Comparison of ENCODE assay signal across 8 mouse cellular contexts in genomic region chr14:45219281-45220089, GRCm38 (mm10). TPM values are rescaled to one million over a fixed set of nuclear protein-coding genes. Genes with fewer than 3 reads are reported as not detected.
DNase-seq lines count a peak whose midpoint lies in the region; ATAC-seq and TF ChIP-seq lines count a peak whose summit lies in the region.

TSS of gene Gpr137c (plus strand) at chr14:45219717.

- no peaks in the 10 kb centered on the region for H3K36me3 ChIP-seq in embryonic facial prominence, embryonic 14.5 days (ENCODE audit: control insufficient read depth, insufficient read depth, low read length)
- no peaks in the 10 kb centered on the region for H3K36me3 ChIP-seq in limb, embryonic 10.5 days
- H3K36me3 ChIP-seq in midbrain, embryonic 12.5 days, result no peaks in the 10 kb centered on the region

- H3K4me3 ChIP-seq in bone marrow, adult 2 months (replicated peaks; ENCODE audit: control insufficient read depth, low read depth, low read length), result peak within 1 kb of the TSS; percentile 75
- peak within 1 kb of the TSS; percentile 81 for H3K4me3 ChIP-seq in embryonic facial prominence, embryonic 14.5 days (ENCODE audit: low read depth, low read length)
- peak within 1 kb of the TSS; percentile 83 for H3K4me3 ChIP-seq in limb, embryonic 10.5 days
- peak within 1 kb of the TSS; percentile 91 for H3K4me3 ChIP-seq in midbrain, embryonic 12.5 days

- no peak for TF ChIP-seq CTCF in bone marrow, adult 2 months (IDR thresholded peaks at IDR 0.05; ENCODE audit: control insufficient read depth, insufficient read depth, low read length)

- peaks cover 2% of the 10 kb centered on the region; the same call in 1 of the 2 replicates for H3K4me1 ChIP-seq in bone marrow, adult 2 months (ENCODE audit: control insufficient read depth, insufficient read depth, low read length)
- no peaks in the 10 kb centered on the region for H3K4me1 ChIP-seq in embryonic facial prominence, embryonic 14.5 days (ENCODE audit: control insufficient read depth, insufficient read depth, low read length)
- H3K4me1 ChIP-seq in limb, embryonic 10.5 days, result peaks cover 8% of the 10 kb centered on the region; the same call in 1 of the 2 replicates
- peaks cover 13% of the 10 kb centered on the region for H3K4me1 ChIP-seq in midbrain, embryonic 12.5 days

- no peaks in the 10 kb centered on the region for H3K27me3 ChIP-seq in embryonic facial prominence, embryonic 14.5 days (replicated peaks; ENCODE audit: control insufficient read depth, insufficient read depth, low read length)
- H3K27me3 ChIP-seq in limb, embryonic 10.5 days (ENCODE audit: low read depth, poor library complexity, severe bottlenecking), result 0 out of 2 replicates have a peak, but pooled peaks cover 4% of the 10 kb centered on the region
- H3K27me3 ChIP-seq in midbrain, embryonic 12.5 days, result no peaks in the 10 kb centered on the region

- H3K27ac ChIP-seq in bone marrow, adult 2 months (ENCODE audit: control insufficient read depth, insufficient read depth, low read depth, low read length, poor library complexity), result peak within 1 kb of the TSS; percentile 76
- H3K27ac ChIP-seq in embryonic facial prominence, embryonic 14.5 days (replicated peaks; ENCODE audit: low read depth, low read length), result peak within 1 kb of the TSS; percentile 96
- H3K27ac ChIP-seq in limb, embryonic 10.5 days, result peak within 1 kb of the TSS; percentile 93
- H3K27ac ChIP-seq in midbrain, embryonic 12.5 days (replicated peaks), result peak within 1 kb of the TSS; percentile 93

- peak; percentile 99 for ATAC-seq in embryonic facial prominence, embryonic 14.5 days (ENCODE audit: low read depth)
- ATAC-seq in midbrain, embryonic 12.5 days (ENCODE audit: low FRiP score, low read depth), result peak; percentile 99

- H3K9ac ChIP-seq in embryonic facial prominence, embryonic 14.5 days (ENCODE audit: low read depth, low read length), result peak within 1 kb of the TSS; percentile 90
- peak within 1 kb of the TSS; percentile 97 for H3K9ac ChIP-seq in midbrain, embryonic 12.5 days (replicated peaks)

- peak within 1 kb of the TSS; percentile 92 for H3K4me2 ChIP-seq in embryonic facial prominence, embryonic 14.5 days (ENCODE audit: low read depth, low read length)
- H3K4me2 ChIP-seq in midbrain, embryonic 12.5 days (replicated peaks), result peak within 1 kb of the TSS; percentile 69

- WGBS in bone marrow, adult 2 months, result under 1% methylated on average over 86 of the region's 86 CpGs
- under 1% methylated on average over 30 of the region's 86 CpGs for WGBS in embryonic facial prominence, embryonic 14.5 days
- WGBS in limb, embryonic 10.5 days, result under 1% methylated on average over 84 of the region's 86 CpGs
- under 1% methylated on average over 50 of the region's 86 CpGs for WGBS in midbrain, embryonic 12.5 days

- peak; percentile 89 for DNase-seq in 3134 (ENCODE audit: extremely low read depth, insufficient read length, low spot score)
- peak; percentile 100 for DNase-seq in embryonic facial prominence, embryonic 14.5 days (ENCODE audit: low spot score)
- DNase-seq in heart, adult 18-20 months, result peak; percentile 99 to 100
- DNase-seq in kidney, adult 18-20 months, result peak; percentile 99
- peak; percentile 93 for DNase-seq in limb, embryonic 10.5 days (ENCODE audit: low spot score)
- peak; percentile 99 for DNase-seq in skeletal muscle tissue, adult 2 months (ENCODE audit: low read depth, low spot score)

- no peaks in the 10 kb centered on the region for H3K9me3 ChIP-seq in embryonic facial prominence, embryonic 14.5 days (ENCODE audit: control insufficient read depth, low read length)
- H3K9me3 ChIP-seq in limb, embryonic 10.5 days (replicated peaks), result no peaks in the 10 kb centered on the region
- no peaks in the 10 kb centered on the region for H3K9me3 ChIP-seq in midbrain, embryonic 12.5 days

- peak; percentile 66; the same call in 1 of the 2 replicates for TF ChIP-seq POLR2A in bone marrow, adult 2 months (IDR thresholded peaks at IDR 0.05; ENCODE audit: borderline replicate concordance, control insufficient read depth, low read depth, low read length)

RNA-seq across cellular contexts. Expression of gene Gpr137c, which starts in this region (rescaled TPM):
- polyA plus RNA-seq in bone marrow, adult 2 months (2011; ENCODE audit: insufficient read depth, insufficient read length, low replicate concordance, missing spikeins), result 1.4 and 1.6 TPM in 2 replicates
- 3.5 and 3.7 TPM in 2 replicates for polyA plus RNA-seq in embryonic facial prominence, embryonic 14.5 days (2014; fragmentation: Nextera tagmentation; extraction: Ambion mirVana)
- 1 to 10 TPM; 5.8 to 6.9 TPM for total RNA-seq in heart, adult 18-20 months (2021)
- 1.3 and 2.1 TPM in 2 replicates for polyA plus RNA-seq in limb, embryonic 10.5 days (2016; fragmentation: Nextera tagmentation; extraction: Ambion mirVana)
- polyA plus RNA-seq in midbrain, embryonic 12.5 days (2016; fragmentation: Nextera tagmentation; extraction: Ambion mirVana), result 12.2 and 14.8 TPM in 2 replicates

Comparison
In these comparisons a context has a peak if more than half of its experiments do, and no peak if none do; other contexts are left out.
1. Peak in every context shown above with its lines: DNase-seq, ATAC-seq, H3K4me3 ChIP-seq and H3K27ac ChIP-seq.